Mouse (Mus musculus) myocyte (in vitro differentiated cells): ENCODE measurements around the gene 1700013G24Rik. TPM values are rescaled to one million over a fixed set of nuclear protein-coding genes. Genes with fewer than 3 reads are reported as not detected.

Experiments
- H3K27me3 ChIP-seq: one replicate; pipeline ENCODE4 v1.6.1; 2011; ENCODE audit not compliant: control insufficient read depth, insufficient read depth, insufficient read length
- H3K36me3 ChIP-seq: one replicate; pipeline ENCODE4 v1.6.1; 2011; ENCODE audit not compliant: control insufficient read depth, insufficient read depth
- H3K4me2 ChIP-seq: one replicate; pipeline ENCODE4 v1.6.1; 2011; ENCODE audit warnings: low read depth, control low read depth
- H3K4me3 ChIP-seq: one replicate; pipeline ENCODE4 v1.5.1; 2011; ENCODE audit warnings: mild to moderate bottlenecking, control low read depth, moderate library complexity
- H3K79me2 ChIP-seq: one replicate; pipeline ENCODE4 v1.6.1; 2011; ENCODE audit not compliant: control insufficient read depth, insufficient read depth
- H3ac ChIP-seq: one replicate; pipeline ENCODE4 v1.6.1; 2011; ENCODE audit not compliant: control insufficient read depth, insufficient read length
- CEBPB ChIP-seq: IDR thresholded peaks from 2 replicates; pipeline ENCODE4 v1.6.1; 2011; ENCODE audit warnings: mild to moderate bottlenecking, moderate library complexity; ENCODE audit not compliant: poor library complexity, insufficient read depth, severe bottlenecking
- E2F4 ChIP-seq: IDR thresholded peaks from one replicate; pipeline ENCODE4 v1.6.1; 2011; ENCODE audit warnings: mild to moderate bottlenecking, control low read depth, moderate library complexity; ENCODE audit not compliant: insufficient read depth
- MAX ChIP-seq: IDR thresholded peaks from one replicate; pipeline ENCODE4 v1.6.1; 2011; ENCODE audit warnings: low read depth, mild to moderate bottlenecking, control low read depth
- MYOD1 ChIP-seq, 3 experiments: IDR thresholded peaks; one replicate each; pipeline ENCODE4 v1.6.1; 2011; ENCODE audit warnings: control low read depth in 2 of 3, low read depth in 2 of 3, mild to moderate bottlenecking in 2 of 3, moderate library complexity in 1 of 3; ENCODE audit not compliant: insufficient read length in 2 of 3, control insufficient read depth in 1 of 3
- MYOG ChIP-seq, 3 experiments: IDR thresholded peaks; one replicate each; pipeline ENCODE4 v1.6.1; 2011; ENCODE audit warnings: control low read depth in 2 of 3, low read depth in 2 of 3, mild to moderate bottlenecking in 2 of 3; ENCODE audit not compliant: insufficient read length in 2 of 3, control insufficient read depth in 1 of 3, insufficient read depth in 1 of 3
- POLR2A ChIP-seq: IDR thresholded peaks from one replicate; pipeline ENCODE4 v1.6.1; 2011; ENCODE audit warnings: low read depth, mild to moderate bottlenecking, control low read depth, moderate library complexity; ENCODE audit not compliant: insufficient read length
- POLR2AphosphoS2 ChIP-seq: IDR thresholded peaks from one replicate; pipeline ENCODE4 v1.6.1; 2011; ENCODE audit warnings: low read depth, control low read depth; ENCODE audit not compliant: insufficient read length
- REST ChIP-seq: IDR thresholded peaks from one replicate; pipeline ENCODE4 v1.6.1; 2011; ENCODE audit warnings: mild to moderate bottlenecking, control low read depth, moderate library complexity; ENCODE audit not compliant: insufficient read depth, insufficient read length
- SRF ChIP-seq: IDR thresholded peaks from one replicate; pipeline ENCODE4 v1.6.1; 2011; ENCODE audit warnings: low read depth; ENCODE audit not compliant: control insufficient read depth, insufficient read length
- TCF12 ChIP-seq: IDR thresholded peaks from one replicate; pipeline ENCODE4 v1.6.1; 2011; ENCODE audit warnings: mild to moderate bottlenecking, control low read depth; ENCODE audit not compliant: poor library complexity, insufficient read depth, severe bottlenecking
- TCF3 ChIP-seq: IDR thresholded peaks from one replicate; pipeline ENCODE4 v1.6.1; 2011; ENCODE audit warnings: low read depth, control low read depth; ENCODE audit not compliant: insufficient read length
- USF1 ChIP-seq: IDR thresholded peaks from one replicate; pipeline ENCODE4 v1.6.1; 2011; ENCODE audit warnings: low read depth, mild to moderate bottlenecking, control low read depth, moderate library complexity
- polyA plus RNA-seq: library from polyadenylated mRNA; unstranded; fragments of >200 nt; fragmentation: generic; extraction: Trizol; gene quantifications from one replicate; pipeline ENCODE4 v1.2.1, GENCODE M21; 2012; ENCODE audit warnings: missing spikeins

The 1700013G24Rik gene
- polyA plus RNA-seq, 1 experiment, result 0.55 TPM

DNA sequence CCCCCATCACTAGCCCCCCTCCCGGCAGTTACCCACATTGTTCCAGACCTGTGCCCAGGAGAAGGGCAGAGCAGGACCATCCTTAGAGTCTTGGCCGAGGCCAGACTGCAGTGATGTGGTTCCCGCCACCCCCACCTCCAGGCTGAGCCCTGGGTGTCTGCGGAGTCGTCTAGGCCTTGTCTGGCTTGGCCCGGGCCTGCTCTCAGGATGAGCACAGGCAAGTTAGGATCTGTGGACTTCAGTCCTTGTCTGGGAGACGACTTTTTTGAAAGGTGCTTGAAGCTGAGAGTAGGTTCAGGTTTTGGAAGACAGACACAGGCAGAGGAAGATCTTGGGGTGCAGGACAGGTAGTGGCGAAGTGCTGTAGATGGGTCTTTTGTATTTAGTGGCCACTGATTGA lies 18.2 kb downstream of the 1700013G24Rik start:
- peak overlapping the region; percentile 97 for H3K4me2 ChIP-seq
- no peaks in the 10 kb centered on the region for H3K36me3 ChIP-seq
- H3K79me2 ChIP-seq, result peaks cover 70% of the 10 kb centered on the region
- peak overlapping the region; percentile 97 for H3K4me3 ChIP-seq
- TF ChIP-seq USF1 (no peak), MAX (no peak), POLR2A (no peak), CEBPB (no peak), POLR2AphosphoS2 (no peak), E2F4 (no peak), SRF (no peak), TCF3 (no peak), REST (no peak), TCF12 (no peak), MYOD1 (IDR thresholded peaks at IDR 0.05; ENCODE audit: control insufficient read depth in 1 of 3, insufficient read length in 2 of 3, low read depth in 2 of 3) (no peak), MYOG (IDR thresholded peaks at IDR 0.05; ENCODE audit: control insufficient read depth in 1 of 3, insufficient read depth in 1 of 3, insufficient read length in 2 of 3, low read depth in 2 of 3) (no peak)
- peak overlapping the region; percentile 85 for H3ac ChIP-seq
- no peaks in the 10 kb centered on the region for H3K27me3 ChIP-seq

GRCm38 (mm10) chr4:137473240-137473639 lies 20.2 kb downstream of the 1700013G24Rik start:
- H3ac ChIP-seq, result peak overlapping the region; percentile 12
- H3K36me3 ChIP-seq, result no peaks in the 10 kb centered on the region
- TF ChIP-seq E2F4 (no peak), MAX (no peak), MYOD1 (IDR thresholded peaks at IDR 0.05; ENCODE audit: control insufficient read depth in 1 of 3, insufficient read length in 2 of 3, low read depth in 2 of 3) (no peak), POLR2A (no peak)
- H3K79me2 ChIP-seq, result peaks cover 81% of the 10 kb centered on the region
- H3K4me3 ChIP-seq, result peak overlapping the region; percentile 97
- H3K4me2 ChIP-seq, result peak overlapping the region; percentile 97
- H3K27me3 ChIP-seq, result no peaks in the 10 kb centered on the region

DNA sequence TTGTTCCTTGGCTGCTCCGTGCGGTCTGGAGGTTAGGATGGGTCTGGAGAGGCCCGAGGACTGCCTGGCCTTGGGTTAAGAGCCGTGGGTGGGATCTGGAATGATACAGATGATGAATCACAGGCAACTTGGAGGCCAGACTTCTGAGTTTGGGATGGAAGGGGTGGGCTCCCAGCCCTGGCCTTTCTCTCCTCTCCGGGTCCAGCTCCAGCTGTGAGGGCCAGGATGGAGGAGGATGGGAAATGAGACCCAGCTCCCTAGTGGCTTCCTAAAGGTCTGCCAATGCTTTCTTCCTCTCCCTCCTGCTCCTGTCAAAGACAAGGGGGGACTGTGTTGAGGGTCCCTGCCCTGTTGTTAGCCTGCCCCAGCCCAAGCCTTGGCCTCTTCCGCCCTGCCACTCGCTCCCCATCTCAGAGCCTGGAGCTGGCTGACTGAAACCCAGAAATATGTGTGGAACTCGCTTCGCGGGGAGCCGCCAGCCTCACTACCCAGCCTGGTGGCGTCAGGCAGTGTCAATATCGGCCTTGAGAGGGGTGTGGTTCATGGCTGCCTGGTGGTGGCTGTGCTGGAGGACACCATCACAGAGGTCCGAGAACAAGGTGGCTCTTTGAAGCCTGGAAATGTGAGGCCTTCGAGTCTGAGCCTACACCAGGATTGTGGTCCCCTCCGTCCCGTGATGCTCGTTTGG lies 20.8 kb downstream of the 1700013G24Rik start:
- H3ac ChIP-seq, result peak overlapping the region; percentile 12
- peaks cover 86% of the 10 kb centered on the region for H3K79me2 ChIP-seq
- peak overlapping the region; percentile 97 for H3K4me3 ChIP-seq
- TF ChIP-seq MYOG (IDR thresholded peaks at IDR 0.05; ENCODE audit: control insufficient read depth in 1 of 3, insufficient read depth in 1 of 3, insufficient read length in 2 of 3, low read depth in 2 of 3), result peak in 2 of 3 experiments; percentile 12 to 48
- TF ChIP-seq TCF3, result no peak
- TF ChIP-seq MYOD1 (IDR thresholded peaks at IDR 0.05; ENCODE audit: control insufficient read depth in 1 of 3, insufficient read length in 2 of 3, low read depth in 2 of 3), result peak in 1 of 3 experiments; percentile 13
- no peak for TF ChIP-seq REST
- no peak for TF ChIP-seq E2F4
- peak; percentile 26 for TF ChIP-seq POLR2A
- TF ChIP-seq CEBPB, result no peak
- TF ChIP-seq TCF12, result no peak
- no peaks in the 10 kb centered on the region for H3K27me3 ChIP-seq
- no peaks in the 10 kb centered on the region for H3K36me3 ChIP-seq
- peak overlapping the region; percentile 97 for H3K4me2 ChIP-seq

GRCm38 (mm10) chr4:137474694-137475093 lies 21.6 kb downstream of the 1700013G24Rik start:
- Histone ChIP-seq H3K4me2 (peak overlapping the region; percentile 97), H3K4me3 (peak overlapping the region; percentile 97)
- TF ChIP-seq TCF3 (no peak), SRF (no peak), REST (no peak)

DNA sequence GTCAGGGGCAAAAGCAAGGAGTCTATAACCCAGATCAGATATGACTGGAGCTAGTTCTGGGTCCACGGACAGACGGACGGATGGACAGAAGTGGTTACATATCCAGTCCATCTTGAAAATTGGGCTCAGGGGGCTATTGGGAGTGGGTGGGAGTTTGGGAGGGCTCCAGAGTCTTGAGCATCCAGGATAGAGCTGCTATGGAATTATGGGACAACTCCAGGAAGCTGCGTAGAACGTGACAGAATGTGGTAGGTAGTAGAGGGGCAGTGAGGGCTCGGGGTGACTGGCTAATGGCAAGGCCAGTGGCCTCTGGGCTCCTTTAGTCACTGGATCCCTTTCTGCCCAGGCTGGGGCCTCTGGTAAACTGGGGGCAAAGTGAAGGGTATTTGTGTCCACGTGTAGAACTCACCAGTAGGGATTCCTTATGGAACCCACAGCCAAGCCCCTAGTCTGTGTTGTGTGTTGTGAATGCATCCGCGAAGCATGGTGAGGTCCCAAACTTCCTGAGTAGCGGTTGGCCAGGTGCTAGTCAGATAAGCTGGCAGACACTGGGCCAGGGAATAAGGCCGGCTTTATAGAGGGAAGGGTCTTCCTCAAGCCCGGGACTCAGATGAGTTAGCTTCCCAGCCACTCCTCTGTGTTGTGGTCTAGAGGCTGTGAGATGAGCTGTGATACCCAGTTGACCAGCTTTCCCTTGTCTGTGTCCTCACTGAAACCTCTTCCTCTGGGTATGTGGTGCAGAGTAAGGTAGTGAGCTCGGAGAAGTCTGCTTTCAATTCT lies 22.4 kb downstream of the 1700013G24Rik start:
- H3K27me3 ChIP-seq, result no peaks in the 10 kb centered on the region
- no peak for TF ChIP-seq TCF3
- TF ChIP-seq USF1, result no peak
- TF ChIP-seq POLR2AphosphoS2, result no peak
- no peak for TF ChIP-seq SRF
- no peak for TF ChIP-seq MYOD1 (IDR thresholded peaks at IDR 0.05; ENCODE audit: control insufficient read depth in 1 of 3, insufficient read length in 2 of 3, low read depth in 2 of 3)
- TF ChIP-seq CEBPB, result no peak
- TF ChIP-seq TCF12, result no peak
- TF ChIP-seq E2F4, result no peak
- TF ChIP-seq REST, result no peak
- no peak for TF ChIP-seq POLR2A
- TF ChIP-seq MYOG (IDR thresholded peaks at IDR 0.05; ENCODE audit: control insufficient read depth in 1 of 3, insufficient read depth in 1 of 3, insufficient read length in 2 of 3, low read depth in 2 of 3), result no peak
- TF ChIP-seq MAX, result no peak
- H3K36me3 ChIP-seq, result no peaks in the 10 kb centered on the region
- peaks cover 86% of the 10 kb centered on the region for H3K79me2 ChIP-seq
- peak overlapping the region; percentile 16 for H3K4me3 ChIP-seq
- H3K4me2 ChIP-seq, result peak overlapping the region; percentile 97
- H3ac ChIP-seq, result no peak overlapping the region

More at GRCm38 (mm10) chr4:137474694-137475093, 21.6 kb downstream of the 1700013G24Rik start:
- Histone ChIP-seq H3K79me2 (peaks cover 86% of the 10 kb centered on the region), H3K27me3 (no peaks in the 10 kb centered on the region), H3K36me3 (no peaks in the 10 kb centered on the region), H3ac (no peak overlapping the region)
